Mouse (Mus musculus): ENCODE results near the gene Mrpl23. TPM values are rescaled to one million over a fixed set of nuclear protein-coding genes. Genes with fewer than 3 reads are reported as not detected.

Gene Mrpl23
- polyA plus RNA-seq, 1 experiment = 73.3 TPM

DNA sequence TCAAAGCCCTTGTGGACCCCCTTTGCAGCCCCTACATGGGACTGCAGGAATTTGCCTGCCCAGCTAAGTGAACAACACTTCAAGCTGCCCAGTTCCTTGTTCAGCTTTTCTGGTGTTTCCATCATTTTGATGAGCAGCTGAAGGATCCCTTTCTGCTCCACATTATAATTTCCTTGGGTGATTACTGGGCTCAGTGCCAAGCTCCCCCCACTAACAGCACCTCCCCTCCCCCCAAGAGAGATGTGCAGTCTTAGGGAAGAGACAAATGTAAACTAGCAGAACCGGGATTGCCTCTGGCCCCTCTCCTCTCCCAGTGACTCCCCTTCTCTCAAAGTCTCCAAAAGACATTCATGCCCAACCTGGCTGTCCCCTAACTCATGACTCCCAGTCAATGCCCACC lies 22.1 kb downstream of the Mrpl23 start:
- Histone ChIP-seq H3K27me3 (ENCODE audit: control insufficient read depth, insufficient read depth, insufficient read length) (no peaks in the 10 kb centered on the region), H3K4me3 (no peak overlapping the region), H3ac (ENCODE audit: control insufficient read depth, insufficient read length) (no peak overlapping the region), H3K4me2 (ENCODE audit: low read depth) (peak overlapping the region; percentile 60), H3K79me2 (ENCODE audit: control insufficient read depth, insufficient read depth) (no peaks in the 10 kb centered on the region), H3K36me3 (ENCODE audit: control insufficient read depth, insufficient read depth) (no peaks in the 10 kb centered on the region)
- TF ChIP-seq POLR2AphosphoS2 (IDR thresholded peaks at IDR 0.05; ENCODE audit: insufficient read length, low read depth) = no peak
- TF ChIP-seq TCF12 (IDR thresholded peaks at IDR 0.05; ENCODE audit: insufficient read depth, poor library complexity, severe bottlenecking) = no peak
- TF ChIP-seq E2F4 (IDR thresholded peaks at IDR 0.05; ENCODE audit: insufficient read depth) = no peak
- TF ChIP-seq MYOD1 (IDR thresholded peaks at IDR 0.05; ENCODE audit: control insufficient read depth in 1 of 3, insufficient read length in 2 of 3, low read depth in 2 of 3) = no peak
- TF ChIP-seq TCF3 (IDR thresholded peaks at IDR 0.05; ENCODE audit: insufficient read length, low read depth) = no peak
- no peak for TF ChIP-seq MYOG (IDR thresholded peaks at IDR 0.05; ENCODE audit: control insufficient read depth in 1 of 3, insufficient read depth in 1 of 3, insufficient read length in 2 of 3, low read depth in 2 of 3)
- no peak for TF ChIP-seq SRF (IDR thresholded peaks at IDR 0.05; ENCODE audit: control insufficient read depth, insufficient read length, low read depth)

DNA sequence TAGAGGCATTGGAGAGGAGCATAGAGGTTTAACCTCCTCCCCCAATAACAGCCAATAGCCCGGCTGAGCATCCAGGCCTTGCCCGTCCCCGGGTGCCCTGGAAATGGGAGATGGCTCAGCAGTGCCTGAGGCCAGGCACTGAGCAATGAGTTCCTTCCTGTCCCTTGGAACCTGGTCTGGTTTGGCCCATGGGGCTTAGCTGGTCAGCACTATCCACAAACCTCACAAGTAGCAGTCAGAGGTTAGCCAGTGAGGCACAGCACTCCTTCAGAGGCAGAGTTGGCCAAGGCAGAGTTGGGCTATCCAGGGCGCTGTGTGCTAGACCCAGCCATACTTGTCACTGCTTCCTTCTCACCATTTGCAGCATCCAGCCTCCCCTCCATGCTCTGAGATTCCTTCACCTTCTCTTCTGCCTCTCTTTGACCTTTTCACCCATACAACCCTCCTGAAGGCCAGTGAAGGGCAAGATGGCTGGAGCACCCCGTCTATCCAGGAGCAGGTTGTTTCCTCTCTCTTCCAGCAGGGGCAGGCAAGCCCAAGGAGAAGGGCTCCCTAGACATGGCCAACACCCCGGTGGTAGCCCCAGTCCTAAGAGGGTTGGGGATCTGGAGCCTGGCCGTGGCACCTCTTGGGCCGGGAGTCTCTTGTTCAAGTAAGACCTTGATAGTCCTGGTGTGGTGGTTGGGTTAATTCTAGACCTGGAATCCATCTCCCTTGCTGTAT lies 23.0 kb downstream of the Mrpl23 start:
- no peak overlapping the region for H3K4me3 ChIP-seq
- H3K36me3 ChIP-seq (ENCODE audit: control insufficient read depth, insufficient read depth) = no peaks in the 10 kb centered on the region
- TF ChIP-seq SRF (IDR thresholded peaks at IDR 0.05; ENCODE audit: control insufficient read depth, insufficient read length, low read depth) (no peak), MYOD1 (IDR thresholded peaks at IDR 0.05; ENCODE audit: control insufficient read depth in 1 of 3, insufficient read length in 2 of 3, low read depth in 2 of 3) (peak in 1 of 3 experiments; percentile 5)
- H3K4me2 ChIP-seq (ENCODE audit: low read depth) = peak overlapping the region; percentile 60
- H3ac ChIP-seq (ENCODE audit: control insufficient read depth, insufficient read length) = no peak overlapping the region
- no peaks in the 10 kb centered on the region for H3K27me3 ChIP-seq (ENCODE audit: control insufficient read depth, insufficient read depth, insufficient read length)
- H3K79me2 ChIP-seq (ENCODE audit: control insufficient read depth, insufficient read depth) = no peaks in the 10 kb centered on the region

DNA sequence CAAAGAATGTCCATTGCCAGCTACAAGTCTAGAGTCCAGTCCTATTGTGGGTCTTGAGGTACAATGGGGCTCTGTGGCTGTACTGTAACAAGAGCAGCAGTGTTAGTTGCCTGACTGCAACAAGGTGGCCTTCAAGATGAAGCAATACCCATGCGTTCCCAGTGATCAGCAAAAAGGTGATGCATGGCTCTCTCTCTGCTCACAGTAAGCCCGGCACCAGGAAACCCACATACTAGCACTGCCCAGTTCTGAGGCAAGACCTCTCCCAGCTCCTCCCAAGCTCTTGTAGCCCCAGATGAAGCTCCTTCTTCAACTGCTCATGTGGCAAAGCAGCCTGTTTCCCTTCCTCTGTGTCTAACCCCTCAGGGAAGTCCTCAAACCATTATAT lies 23.6 kb downstream of the Mrpl23 start:
- Histone ChIP-seq H3K4me2 (ENCODE audit: low read depth) (peak overlapping the region; percentile 60), H3K27me3 (ENCODE audit: control insufficient read depth, insufficient read depth, insufficient read length) (no peaks in the 10 kb centered on the region), H3K36me3 (ENCODE audit: control insufficient read depth, insufficient read depth) (no peaks in the 10 kb centered on the region), H3K79me2 (ENCODE audit: control insufficient read depth, insufficient read depth) (no peaks in the 10 kb centered on the region), H3K4me3 (no peak overlapping the region), H3ac (ENCODE audit: control insufficient read depth, insufficient read length) (no peak overlapping the region)
- TF ChIP-seq E2F4 (IDR thresholded peaks at IDR 0.05; ENCODE audit: insufficient read depth) = no peak
- no peak for TF ChIP-seq SRF (IDR thresholded peaks at IDR 0.05; ENCODE audit: control insufficient read depth, insufficient read length, low read depth)
- TF ChIP-seq MAX (IDR thresholded peaks at IDR 0.05; ENCODE audit: low read depth) = no peak
- no peak for TF ChIP-seq TCF3 (IDR thresholded peaks at IDR 0.05; ENCODE audit: insufficient read length, low read depth)
- no peak for TF ChIP-seq TCF12 (IDR thresholded peaks at IDR 0.05; ENCODE audit: insufficient read depth, poor library complexity, severe bottlenecking)
- no peak for TF ChIP-seq REST (IDR thresholded peaks at IDR 0.05; ENCODE audit: insufficient read depth, insufficient read length)
- TF ChIP-seq POLR2A (IDR thresholded peaks at IDR 0.05; ENCODE audit: insufficient read length, low read depth) = no peak
- TF ChIP-seq POLR2AphosphoS2 (IDR thresholded peaks at IDR 0.05; ENCODE audit: insufficient read length, low read depth) = no peak
- no peak for TF ChIP-seq MYOD1 (IDR thresholded peaks at IDR 0.05; ENCODE audit: control insufficient read depth in 1 of 3, insufficient read length in 2 of 3, low read depth in 2 of 3)
- no peak for TF ChIP-seq USF1 (IDR thresholded peaks at IDR 0.05; ENCODE audit: low read depth)
- TF ChIP-seq MYOG (IDR thresholded peaks at IDR 0.05; ENCODE audit: control insufficient read depth in 1 of 3, insufficient read depth in 1 of 3, insufficient read length in 2 of 3, low read depth in 2 of 3) = no peak
- TF ChIP-seq CEBPB (IDR thresholded peaks at IDR 0.05; ENCODE audit: insufficient read depth, poor library complexity, severe bottlenecking) = no peak

DNA sequence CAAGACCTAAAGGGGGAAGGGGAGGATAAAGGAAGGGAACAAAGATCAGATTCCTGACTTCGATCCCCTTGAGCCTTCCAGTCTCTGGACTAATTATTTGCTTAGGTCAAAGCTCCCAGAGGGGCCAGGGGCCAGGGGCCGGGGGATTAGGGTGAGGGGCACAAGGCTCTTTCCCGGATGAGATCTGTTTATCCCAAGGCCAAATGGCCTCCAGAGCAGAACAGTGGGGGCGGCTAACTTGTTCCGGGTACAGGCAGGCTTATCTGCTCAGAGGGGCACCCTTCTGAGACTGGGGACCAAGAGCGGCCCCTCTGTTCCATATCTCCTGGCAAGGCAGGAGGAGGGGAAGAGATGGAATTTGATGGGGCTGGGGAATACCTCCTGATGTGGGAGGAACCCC lies 25.2 kb downstream of the Mrpl23 start:
- H3K4me2 ChIP-seq (ENCODE audit: low read depth) = peak overlapping the region; percentile 60
- H3K4me3 ChIP-seq = peak overlapping the region; percentile 14
- no peaks in the 10 kb centered on the region for H3K36me3 ChIP-seq (ENCODE audit: control insufficient read depth, insufficient read depth)
- TF ChIP-seq SRF (IDR thresholded peaks at IDR 0.05; ENCODE audit: control insufficient read depth, insufficient read length, low read depth) (no peak), POLR2A (IDR thresholded peaks at IDR 0.05; ENCODE audit: insufficient read length, low read depth) (no peak), MAX (IDR thresholded peaks at IDR 0.05; ENCODE audit: low read depth) (no peak), REST (IDR thresholded peaks at IDR 0.05; ENCODE audit: insufficient read depth, insufficient read length) (no peak)
- H3ac ChIP-seq (ENCODE audit: control insufficient read depth, insufficient read length) = no peak overlapping the region
- H3K79me2 ChIP-seq (ENCODE audit: control insufficient read depth, insufficient read depth) = no peaks in the 10 kb centered on the region
- no peaks in the 10 kb centered on the region for H3K27me3 ChIP-seq (ENCODE audit: control insufficient read depth, insufficient read depth, insufficient read length)

DNA sequence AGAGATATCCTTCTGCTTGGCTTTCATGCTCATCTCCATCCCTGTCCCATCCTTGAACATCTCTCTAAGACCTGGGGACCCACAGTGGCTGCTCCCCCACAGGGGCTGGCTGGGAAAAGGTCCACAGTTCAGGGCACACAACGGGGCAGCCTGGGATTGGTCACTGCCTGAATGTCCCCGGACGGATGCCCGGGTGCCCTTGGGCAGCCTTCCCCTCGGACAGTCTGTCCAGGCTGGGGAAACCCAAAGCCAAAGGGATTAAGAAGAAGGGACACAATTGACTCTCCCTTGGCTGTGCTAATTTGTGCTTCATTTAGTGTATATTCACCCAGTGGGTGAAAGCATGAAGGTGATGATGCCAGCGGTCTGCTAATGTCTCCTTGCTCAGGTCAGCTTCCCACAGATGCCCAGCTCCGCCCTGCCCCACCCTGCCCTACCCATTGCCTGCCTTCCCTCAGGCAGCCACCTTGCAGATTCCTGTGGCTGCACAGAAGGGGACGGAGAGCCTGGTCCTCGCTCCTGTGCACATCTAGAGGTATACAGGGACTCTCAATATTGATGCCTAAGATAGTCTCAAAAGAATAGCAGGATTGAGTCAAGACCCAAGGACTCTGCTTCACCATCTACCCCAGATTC lies 26.1 kb downstream of the Mrpl23 start:
- Histone ChIP-seq H3K4me2 (ENCODE audit: low read depth) (peak overlapping the region; percentile 60), H3K4me3 (peak overlapping the region; percentile 14), H3K79me2 (ENCODE audit: control insufficient read depth, insufficient read depth) (no peaks in the 10 kb centered on the region), H3K36me3 (ENCODE audit: control insufficient read depth, insufficient read depth) (no peaks in the 10 kb centered on the region), H3K27me3 (ENCODE audit: control insufficient read depth, insufficient read depth, insufficient read length) (no peaks in the 10 kb centered on the region), H3ac (ENCODE audit: control insufficient read depth, insufficient read length) (no peak overlapping the region)
- TF ChIP-seq MYOD1 (IDR thresholded peaks at IDR 0.05; ENCODE audit: control insufficient read depth in 1 of 3, insufficient read length in 2 of 3, low read depth in 2 of 3) (peak in 1 of 3 experiments; percentile 51), REST (IDR thresholded peaks at IDR 0.05; ENCODE audit: insufficient read depth, insufficient read length) (no peak), MYOG (IDR thresholded peaks at IDR 0.05; ENCODE audit: control insufficient read depth in 1 of 3, insufficient read depth in 1 of 3, insufficient read length in 2 of 3, low read depth in 2 of 3) (peak in 1 of 3 experiments; percentile 79), E2F4 (IDR thresholded peaks at IDR 0.05; ENCODE audit: insufficient read depth) (no peak), SRF (IDR thresholded peaks at IDR 0.05; ENCODE audit: control insufficient read depth, insufficient read length, low read depth) (no peak)
